Comparison of ENCODE assay signal across 9 mouse cellular contexts in genomic region chr4:132180710-132181109, GRCm38 (mm10). TPM values are rescaled to one million over a fixed set of nuclear protein-coding genes. Genes with fewer than 3 reads are reported as not detected.
DNase-seq lines count a peak whose midpoint lies in the region; ATAC-seq and TF ChIP-seq lines count a peak whose summit lies in the region.
"Had no signal": no experiment of that assay in that cellular context is flagged by ENCODE, and none has a peak within 500 bp of the region (broad histone marks: within the 10 kb centered on the region; RNA-seq: fewer than 3 reads in every experiment).

No protein-coding gene starts in this region.

- H3K79me2 ChIP-seq in MEL (ENCODE audit: control insufficient read depth, insufficient read depth, low read length, poor library complexity), result no peaks in the 10 kb centered on the region

- H3K27ac ChIP-seq in forebrain, embryonic 11.5 days (ENCODE audit: low read depth, low read length), result no peak overlapping the region
- H3K27ac ChIP-seq in forebrain, embryonic 16.5 days (ENCODE audit: low read length), result no peak overlapping the region
- H3K27ac ChIP-seq in MEL (ENCODE audit: control insufficient read depth, low read depth, low read length), result no peak overlapping the region
- H3K27ac ChIP-seq in neural tube, embryonic 11.5 days (ENCODE audit: low read depth, low read length), result no peak overlapping the region

- no peak overlapping the region for H3K9ac ChIP-seq in forebrain, embryonic 11.5 days (ENCODE audit: low read length)
- H3K9ac ChIP-seq in forebrain, embryonic 16.5 days (replicated peaks; ENCODE audit: low read depth, low read length), result no peak overlapping the region
- H3K9ac ChIP-seq in MEL (ENCODE audit: control insufficient read depth, low read depth, low read length, poor library complexity, severe bottlenecking), result no peak overlapping the region
- no peak overlapping the region for H3K9ac ChIP-seq in neural tube, embryonic 11.5 days (ENCODE audit: low read length)

- no peak for TF ChIP-seq EP300 in MEL (IDR thresholded peaks at IDR 0.05; ENCODE audit: low read depth in 1 of 2, low read length in 2 of 2)

- no peak overlapping the region for H3K4me2 ChIP-seq in forebrain, embryonic 11.5 days (ENCODE audit: low read depth, low read length, severe bottlenecking)
- H3K4me2 ChIP-seq in forebrain, embryonic 16.5 days (ENCODE audit: low read length), result no peak overlapping the region
- no peak overlapping the region for H3K4me2 ChIP-seq in neural tube, embryonic 11.5 days (ENCODE audit: low read depth)

- no peaks in the 10 kb centered on the region for H3K27me3 ChIP-seq in forebrain, embryonic 11.5 days (ENCODE audit: control insufficient read depth, insufficient read depth, low read length)
- no peaks in the 10 kb centered on the region for H3K27me3 ChIP-seq in forebrain, embryonic 16.5 days (replicated peaks; ENCODE audit: control insufficient read depth, insufficient read depth, low read length)
- no peaks in the 10 kb centered on the region for H3K27me3 ChIP-seq in MEL (ENCODE audit: control insufficient read depth in 1 of 2, insufficient read depth in 2 of 2, low read length in 2 of 2)
- no peaks in the 10 kb centered on the region for H3K27me3 ChIP-seq in neural tube, embryonic 11.5 days (ENCODE audit: control insufficient read depth, insufficient read depth, low read length)

- TF ChIP-seq CTCF in MEL (IDR thresholded peaks at IDR 0.05 in 2 of 3, conservative IDR thresholded peaks at IDR 0.05 in 1 of 3; ENCODE audit: control insufficient read depth in 1 of 3, insufficient read depth in 1 of 3, low read depth in 2 of 3, low read length in 3 of 3, poor library complexity in 1 of 3, severe bottlenecking in 1 of 3), result peak; percentile 40 to 60 (median 48)

- H3K4me1 ChIP-seq in forebrain, embryonic 11.5 days (replicated peaks; ENCODE audit: control insufficient read depth, insufficient read depth, low read length), result no peaks in the 10 kb centered on the region
- no peaks in the 10 kb centered on the region for H3K4me1 ChIP-seq in forebrain, embryonic 16.5 days (replicated peaks; ENCODE audit: control insufficient read depth, insufficient read depth, low read length)
- no peaks in the 10 kb centered on the region for H3K4me1 ChIP-seq in MEL (ENCODE audit: control insufficient read depth in 1 of 2, insufficient read depth in 2 of 2, low read length in 2 of 2)
- no peaks in the 10 kb centered on the region for H3K4me1 ChIP-seq in neural tube, embryonic 11.5 days (ENCODE audit: control insufficient read depth, insufficient read depth, low read length)

- peaks cover 3% of the 10 kb centered on the region; the same call in 1 of the 2 replicates for H3K36me3 ChIP-seq in forebrain, embryonic 11.5 days (ENCODE audit: control insufficient read depth, insufficient read depth, low read length)
- peaks cover 20% of the 10 kb centered on the region for H3K36me3 ChIP-seq in forebrain, embryonic 16.5 days (ENCODE audit: control insufficient read depth, insufficient read depth)
- peaks cover 0 to 10% of the 10 kb centered on the region in 2 experiments; a peak in 2 of 4 replicates for H3K36me3 ChIP-seq in MEL (ENCODE audit: control insufficient read depth in 1 of 2, insufficient read depth in 2 of 2, low read length in 2 of 2)
- peaks cover 4% of the 10 kb centered on the region; the same call in 1 of the 2 replicates for H3K36me3 ChIP-seq in neural tube, embryonic 11.5 days (ENCODE audit: control insufficient read depth, insufficient read depth, low read length)

- no peaks in the 10 kb centered on the region for H3K9me3 ChIP-seq in forebrain, embryonic 11.5 days (ENCODE audit: control insufficient read depth, low read length)
- no peaks in the 10 kb centered on the region for H3K9me3 ChIP-seq in forebrain, embryonic 16.5 days (ENCODE audit: control insufficient read depth, low read length)
- H3K9me3 ChIP-seq in MEL (replicated peaks; ENCODE audit: insufficient read depth, low read length), result no peaks in the 10 kb centered on the region
- H3K9me3 ChIP-seq in neural tube, embryonic 11.5 days (ENCODE audit: control insufficient read depth, low read length), result no peaks in the 10 kb centered on the region
- H3K9me3 ChIP-seq: G1E had no signal

- 78% methylated on average over 9 of the region's 9 CpGs for WGBS in forebrain, embryonic 11.5 days
- 70% methylated on average over 9 of the region's 9 CpGs for WGBS in forebrain, embryonic 16.5 days
- 80% methylated on average over 9 of the region's 9 CpGs for WGBS in neural tube, embryonic 11.5 days

- intact Hi-C loops in left cerebral cortex, postnatal 14 days (cut with DNase I), result no loop called here

- no peak overlapping the region for H3K4me3 ChIP-seq in forebrain, embryonic 11.5 days (ENCODE audit: low read depth, low read length)
- no peak overlapping the region for H3K4me3 ChIP-seq in forebrain, embryonic 16.5 days (replicated peaks; ENCODE audit: low read length)
- no peak overlapping the region for H3K4me3 ChIP-seq in MEL (ENCODE audit: control insufficient read depth in 1 of 2, insufficient read depth in 1 of 2, low read depth in 2 of 2, low read length in 2 of 2)
- H3K4me3 ChIP-seq in neural tube, embryonic 11.5 days (ENCODE audit: low read depth, low read length), result no peak overlapping the region

- DNase-seq in forebrain, embryonic 11.5 days (ENCODE audit: low spot score), result peak; percentile 67
- peak; percentile 51 to 71 for DNase-seq in left cerebral cortex, postnatal 14 days (ENCODE audit: low spot score in 2 of 2)
- no peak for DNase-seq in left cerebral cortex, adult 11 months (ENCODE audit: low spot score)
- DNase-seq in MEL (ENCODE audit: low read depth, low spot score), result peak; percentile 52
- peak; percentile 47 to 48 for DNase-seq in cerebellum, postnatal 36 days
- DNase-seq in neural tube, embryonic 11.5 days (ENCODE audit: low spot score), result peak; percentile 45

- TF ChIP-seq RAD21 in MEL (IDR thresholded peaks at IDR 0.05; ENCODE audit: low read depth, low read length), result peak; percentile 41

- no peak for ATAC-seq in forebrain, embryonic 11.5 days (replicated peaks; ENCODE audit: low FRiP score)
- no peak for ATAC-seq in forebrain, embryonic 16.5 days
- ATAC-seq in neural tube, embryonic 11.5 days (ENCODE audit: insufficient read depth, low FRiP score, low TSS enrichment), result no peak
- no peak; the same call in 1 of the 2 replicates for ATAC-seq in megakaryocyte progenitor cell, adult 5-6 weeks (replicated peaks; ENCODE audit: poor library complexity)

- no peak for TF ChIP-seq POLR2A in MEL (IDR thresholded peaks at IDR 0.05; ENCODE audit: control insufficient read depth in 1 of 2, insufficient read depth in 1 of 2, low read depth in 1 of 2, low read length in 2 of 2, poor library complexity in 1 of 2)

TF ChIP-seq in MEL, 35 proteins besides CTCF, POLR2A, EP300 and RAD21:
- peak; percentile 64 for TF ChIP-seq SMC3 (IDR thresholded peaks at IDR 0.05; ENCODE audit: low read depth, low read length)
- TF ChIP-seq ZC3H11A (IDR thresholded peaks at IDR 0.05; ENCODE audit: low read depth, low read length), result peak; percentile 36
- no peak for TF ChIP-seq ELF1 (IDR thresholded peaks at IDR 0.05; ENCODE audit: low read depth, low read length)
- TF ChIP-seq MYC (IDR thresholded peaks at IDR 0.05; ENCODE audit: low read depth, low read length), result no peak
- TF ChIP-seq BHLHE40 (IDR thresholded peaks at IDR 0.05; ENCODE audit: borderline replicate concordance, low read depth, low read length), result no peak

RNA-seq across cellular contexts. Expression of gene Ythdf2, which starts 31.4 kb away (rescaled TPM):
- polyA plus RNA-seq in forebrain, embryonic 11.5 days (2014; fragmentation: Nextera tagmentation; extraction: Ambion mirVana), result 158 and 161 TPM in 2 replicates
- 154 and 171 TPM in 2 replicates for polyA plus RNA-seq in forebrain, embryonic 16.5 days (2015; fragmentation: Nextera tagmentation; extraction: Ambion mirVana)
- total RNA-seq in left cerebral cortex, postnatal 14 days (2021), result 10 to 100 TPM; 40.8 to 44.5 TPM
- total RNA-seq in MEL (2012; rRNA removed), result 78.2 and 80.4 TPM in 2 replicates
- 100 to 1,000 TPM; 103 to 979 TPM for polyA plus RNA-seq in MEL (2012; ENCODE audit: insufficient read depth in 1 of 2, insufficient read length in 2 of 2, low read depth in 1 of 2, low replicate concordance in 2 of 2, missing spikeins in 1 of 2)
- 159 and 169 TPM in 2 replicates for polyA plus RNA-seq in neural tube, embryonic 11.5 days (2014; fragmentation: Nextera tagmentation; extraction: Ambion mirVana)
- 64.7 and 66.5 TPM in 2 replicates for total RNA-seq in megakaryocyte progenitor cell, adult 5-6 weeks (2015)
- 64.0 and 69.7 TPM in 2 replicates for total RNA-seq in megakaryocyte progenitor cell, adult 5-6 weeks (2017)

RNA-seq across cellular contexts. Expression of gene Oprd1, which starts 36.4 kb away (rescaled TPM):
- polyA plus RNA-seq in forebrain, embryonic 11.5 days (2014; fragmentation: Nextera tagmentation; extraction: Ambion mirVana), result not detected in 2 replicates
- polyA plus RNA-seq in forebrain, embryonic 16.5 days (2015; fragmentation: Nextera tagmentation; extraction: Ambion mirVana), result 0.30 TPM in 1 of 2 replicates, not detected in the other
- 10 to 100 TPM; 11.9 to 12.4 TPM for total RNA-seq in left cerebral cortex, postnatal 14 days (2021)
- total RNA-seq in MEL (2012; rRNA removed), result not detected in 2 replicates
- under 1 TPM in 1 of 2 experiments, not detected in 1; 0.01 TPM for polyA plus RNA-seq in MEL (2012; ENCODE audit: insufficient read depth in 1 of 2, insufficient read length in 2 of 2, low read depth in 1 of 2, low replicate concordance in 2 of 2, missing spikeins in 1 of 2)
- 0.05 and 0.08 TPM in 2 replicates for polyA plus RNA-seq in neural tube, embryonic 11.5 days (2014; fragmentation: Nextera tagmentation; extraction: Ambion mirVana)
- total RNA-seq in megakaryocyte progenitor cell, adult 5-6 weeks (2015), result not detected in 2 replicates
- not detected in 2 replicates for total RNA-seq in megakaryocyte progenitor cell, adult 5-6 weeks (2017)
- polyA plus RNA-seq: G1E had no signal
